Mouse (Mus musculus) small intestine, adult 2 months (tissue): ENCODE measurements around the gene Pdcd7. TPM values are rescaled to one million over a fixed set of nuclear protein-coding genes. Genes with fewer than 3 reads are reported as not detected.

ENCODE experiments used
- H3K27ac ChIP-seq: fragments of 200-500 bp; 2 replicates; pipeline ENCODE4 v1.5.1; 2012; ENCODE audit warnings: low read depth, low read length, control low read depth, inconsistent platforms; ENCODE audit not compliant: insufficient read depth
- H3K27me3 ChIP-seq: fragments of 200-500 bp; 2 replicates; pipeline ENCODE4 v1.6.1; 2012; ENCODE audit warnings: mild to moderate bottlenecking, moderate library complexity, low read length, inconsistent platforms; ENCODE audit not compliant: control insufficient read depth, insufficient read depth
- H3K36me3 ChIP-seq: fragments of 200-500 bp; 2 replicates; pipeline ENCODE4 v1.6.1; 2012; ENCODE audit warnings: mild to moderate bottlenecking, low read length, control low read depth, inconsistent platforms; ENCODE audit not compliant: control insufficient read depth, insufficient read depth
- H3K4me1 ChIP-seq: fragments of 200-500 bp; 2 replicates; pipeline ENCODE4 v1.6.1; 2012; ENCODE audit warnings: low read length, inconsistent platforms, mixed read lengths; ENCODE audit not compliant: control insufficient read depth, insufficient read depth, insufficient read length
- H3K4me3 ChIP-seq: fragments of 200-500 bp; 2 replicates; pipeline ENCODE4 v1.5.1; 2012; ENCODE audit warnings: low read depth, mild to moderate bottlenecking, control low read depth, inconsistent platforms, low read length, moderate library complexity
- CTCF ChIP-seq: fragments of 200-500 bp; IDR thresholded peaks from 2 replicates; pipeline ENCODE4 v1.5.1; 2012; ENCODE audit warnings: low read depth, mild to moderate bottlenecking, control low read depth, inconsistent platforms, low read length, moderate library complexity, mixed read lengths; ENCODE audit not compliant: insufficient replicate concordance, insufficient read length; ENCODE audit errors: extremely low read depth
- POLR2A ChIP-seq: fragments of 200-500 bp; IDR thresholded peaks from 2 replicates; pipeline ENCODE4 v1.6.1; 2012; ENCODE audit warnings: low read depth, mild to moderate bottlenecking, control low read depth, inconsistent platforms, low read length, moderate library complexity
- WGBS: fragments of 180-500 bp; shearing (Covaris S2); methylation state at CpG from one replicate; pipeline ENCODE4 v1.1.7; 2018; 5-methylcytosine and 5-hydroxymethylcytosine counted together
- polyA plus RNA-seq: library from polyadenylated mRNA; depleted of rRNA; stranded (reverse); fragments of >200 nt; gene quantifications from 2 replicates; pipeline ENCODE4 v1.2.3, GENCODE M21; 2012

Gene Pdcd7
- polyA plus RNA-seq, 1 experiment: 12.9 TPM

DNA sequence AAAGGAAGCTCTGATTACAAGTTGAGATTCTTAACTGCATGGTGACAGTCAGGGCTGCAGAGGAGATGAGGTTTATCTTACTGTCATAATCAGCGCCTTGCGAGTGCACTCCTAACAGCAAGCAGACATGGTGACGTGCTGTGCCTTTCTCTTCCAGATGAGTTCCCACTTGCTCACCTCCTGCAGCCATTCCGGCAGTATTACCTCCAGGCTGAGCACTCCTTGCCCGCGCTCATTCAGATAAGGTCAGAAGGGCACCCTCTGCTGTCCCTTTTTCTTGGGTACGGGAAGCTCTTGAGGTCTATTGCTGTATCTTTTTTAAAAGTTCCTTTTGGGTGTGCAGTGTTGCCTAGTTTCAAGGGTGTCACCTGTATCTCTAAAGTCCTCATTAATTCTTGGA, 10.7 kb downstream of the Pdcd7 start:
- Histone ChIP-seq H3K27me3 (no peaks in the 10 kb centered on the region), H3K36me3 (peaks cover 42% of the 10 kb centered on the region), H3K4me1 (no peaks in the 10 kb centered on the region), H3K4me3 (no peak overlapping the region), H3K27ac (no peak overlapping the region)
- 85% methylated on average over 7 of the region's 7 CpGs for WGBS
- TF ChIP-seq POLR2A (no peak), CTCF (no peak)

GRCm38 (mm10) chr9:65356971-65357370, 11.1 kb downstream of the Pdcd7 start:
- Histone ChIP-seq H3K4me3 (no peak overlapping the region), H3K27ac (no peak overlapping the region), H3K27me3 (no peaks in the 10 kb centered on the region), H3K36me3 (peaks cover 42% of the 10 kb centered on the region), H3K4me1 (no peaks in the 10 kb centered on the region)
- 85% methylated on average over 2 of the region's 2 CpGs for WGBS
- TF ChIP-seq CTCF (no peak), POLR2A (no peak)

DNA sequence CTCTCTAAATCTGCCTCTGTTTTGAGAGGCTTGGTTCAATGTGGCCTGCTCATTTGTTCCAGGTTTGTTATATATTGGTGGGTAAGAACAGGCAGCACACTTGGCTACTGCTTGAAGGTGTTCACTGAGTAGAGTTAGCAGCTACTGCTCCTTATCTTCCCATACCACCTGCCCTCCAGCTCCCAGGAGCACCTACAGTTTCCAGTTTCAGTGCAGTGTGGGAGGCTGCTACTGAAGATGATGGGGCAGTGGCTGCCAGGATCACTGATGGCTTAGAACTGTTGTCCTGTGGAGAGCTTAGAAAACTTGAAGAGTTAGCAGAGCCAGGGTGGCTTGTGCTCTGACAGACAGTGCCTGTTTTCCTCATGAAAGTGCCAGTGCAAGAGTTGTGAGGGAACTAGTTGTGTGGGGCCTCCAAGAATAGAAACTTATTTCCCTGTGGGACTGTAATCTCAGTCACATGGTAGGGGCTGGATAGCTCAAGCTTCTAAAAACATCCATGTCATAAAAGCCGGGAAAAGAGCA, 13.1 kb downstream of the Pdcd7 start:
- WGBS: 51% methylated on average over 1 of the region's 1 CpGs
- Histone ChIP-seq H3K4me3 (no peak overlapping the region), H3K4me1 (no peaks in the 10 kb centered on the region), H3K27me3 (no peaks in the 10 kb centered on the region), H3K27ac (no peak overlapping the region), H3K36me3 (peaks cover 41% of the 10 kb centered on the region)
- TF ChIP-seq POLR2A: no peak
- no peak for TF ChIP-seq CTCF

GRCm38 (mm10) chr9:65360641-65361448, 14.9 kb downstream of the Pdcd7 start, which contains the start of gene Ubap1l:
Ubap1l (plus strand) TSS chr9:65361041.
- no peak for TF ChIP-seq POLR2A
- TF ChIP-seq CTCF: no peak
- WGBS: 52% methylated on average over 16 of the region's 16 CpGs
- Histone ChIP-seq H3K36me3 (peaks cover 30% of the 10 kb centered on the region), H3K27ac (no peak within 1 kb of the TSS), H3K4me3 (no peak within 1 kb of the TSS), H3K4me1 (no peaks in the 10 kb centered on the region), H3K27me3 (no peaks in the 10 kb centered on the region)

DNA sequence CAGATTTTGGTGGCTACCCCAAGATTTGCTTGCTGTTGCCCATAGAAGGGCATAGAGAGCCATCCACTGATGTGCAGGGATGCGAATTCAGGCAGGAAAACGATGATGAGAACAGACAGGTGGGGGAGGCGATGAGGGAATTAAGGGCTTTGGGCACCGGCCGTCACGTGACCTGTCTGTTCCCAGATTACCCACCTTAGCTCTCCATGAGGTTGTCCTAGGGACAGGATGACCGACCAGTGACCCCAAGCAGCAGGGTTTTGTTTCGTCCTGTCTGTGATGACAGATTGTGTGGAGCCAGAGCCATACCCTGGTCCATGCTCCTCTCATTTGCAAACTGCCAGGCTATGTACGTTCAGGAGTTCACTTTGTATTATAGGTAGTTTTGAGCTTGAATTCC, 17.8 kb downstream of the Pdcd7 start:
- Histone ChIP-seq H3K27ac (no peak overlapping the region), H3K36me3 (peaks cover 14% of the 10 kb centered on the region), H3K4me3 (no peak overlapping the region), H3K4me1 (no peaks in the 10 kb centered on the region), H3K27me3 (no peaks in the 10 kb centered on the region)
- WGBS: 83% methylated on average over 9 of the region's 9 CpGs
- no peak for TF ChIP-seq POLR2A
- no peak for TF ChIP-seq CTCF

GRCm38 (mm10) chr9:65365721-65366120, 19.8 kb downstream of the Pdcd7 start:
- Histone ChIP-seq H3K27ac (no peak overlapping the region), H3K36me3 (peaks cover 2% of the 10 kb centered on the region; the same call in 1 of the 2 replicates)

DNA sequence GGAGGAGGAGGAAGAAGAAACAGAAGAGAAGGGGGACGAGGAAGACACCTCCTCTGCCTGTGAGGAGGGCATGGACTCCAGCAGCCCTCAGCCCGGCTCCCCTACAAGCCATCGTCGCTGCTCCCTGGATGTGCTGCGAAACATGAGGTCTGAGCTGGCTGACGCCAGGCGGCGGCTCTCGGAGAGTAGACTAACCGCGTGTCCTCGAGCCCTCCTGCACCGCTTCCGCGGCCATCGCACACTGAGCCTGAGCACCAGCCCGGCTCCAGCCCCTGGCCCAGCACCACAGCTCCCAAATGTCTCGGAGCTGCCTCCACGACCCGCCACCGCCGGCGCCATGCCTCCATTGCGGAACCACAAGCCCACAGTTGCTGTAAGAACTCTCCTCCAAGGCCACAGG, 25.9 kb downstream of the Pdcd7 start:
- Histone ChIP-seq H3K4me1 (no peaks in the 10 kb centered on the region), H3K4me3 (no peak overlapping the region), H3K27ac (no peak overlapping the region), H3K27me3 (no peaks in the 10 kb centered on the region), H3K36me3 (peaks cover 2% of the 10 kb centered on the region; the same call in 1 of the 2 replicates)
- 91% methylated on average over 24 of the region's 24 CpGs for WGBS
- TF ChIP-seq POLR2A (no peak), CTCF (no peak)

More at GRCm38 (mm10) chr9:65365721-65366120, 19.8 kb downstream of the Pdcd7 start:
- no peaks in the 10 kb centered on the region for H3K27me3 ChIP-seq
- no peak overlapping the region for H3K4me3 ChIP-seq
- WGBS: 87% methylated on average over 7 of the region's 7 CpGs
- H3K4me1 ChIP-seq: no peaks in the 10 kb centered on the region
- TF ChIP-seq POLR2A (no peak), CTCF (no peak)

DNA sequence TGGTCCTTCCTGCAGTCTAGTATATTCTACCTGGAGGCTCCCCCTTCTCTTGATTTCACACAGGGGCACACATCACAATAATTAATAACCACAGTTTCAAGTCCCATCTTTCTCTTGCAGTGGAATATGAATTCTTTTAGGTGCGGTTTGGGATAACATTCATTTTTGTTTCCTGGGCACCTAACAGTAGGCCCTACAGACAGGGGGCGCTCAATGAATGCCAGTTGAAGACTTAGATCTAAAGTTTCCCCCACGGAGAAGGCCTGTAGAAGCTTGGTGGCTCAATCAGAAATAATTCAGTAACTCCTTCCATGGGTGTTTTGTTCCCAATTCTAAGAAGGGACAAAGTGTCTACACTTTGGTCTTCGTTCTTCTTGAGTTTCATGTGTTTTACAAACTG, 26.5 kb downstream of the Pdcd7 start:
- Histone ChIP-seq H3K27me3 (no peaks in the 10 kb centered on the region), H3K4me1 (no peaks in the 10 kb centered on the region), H3K4me3 (no peak overlapping the region), H3K27ac (no peak overlapping the region), H3K36me3 (peaks cover 2% of the 10 kb centered on the region; the same call in 1 of the 2 replicates)
- TF ChIP-seq POLR2A: no peak
- no peak for TF ChIP-seq CTCF
- 61% methylated on average over 4 of the region's 4 CpGs for whole genome bisulfite sequencing
